Mouse (Mus musculus): ENCODE data around the gene Hoxd10. TPM values are rescaled to one million over a fixed set of nuclear protein-coding genes. Genes with fewer than 3 reads are reported as not detected.
A peak's percentile ranks its signal among the peaks of the same experiment; 100 is the strongest.

The Hoxd10 gene
- not detected in 2 replicates for polyA plus RNA-seq (2015; fragmentation: Nextera tagmentation; extraction: Ambion mirVana)

DNA sequence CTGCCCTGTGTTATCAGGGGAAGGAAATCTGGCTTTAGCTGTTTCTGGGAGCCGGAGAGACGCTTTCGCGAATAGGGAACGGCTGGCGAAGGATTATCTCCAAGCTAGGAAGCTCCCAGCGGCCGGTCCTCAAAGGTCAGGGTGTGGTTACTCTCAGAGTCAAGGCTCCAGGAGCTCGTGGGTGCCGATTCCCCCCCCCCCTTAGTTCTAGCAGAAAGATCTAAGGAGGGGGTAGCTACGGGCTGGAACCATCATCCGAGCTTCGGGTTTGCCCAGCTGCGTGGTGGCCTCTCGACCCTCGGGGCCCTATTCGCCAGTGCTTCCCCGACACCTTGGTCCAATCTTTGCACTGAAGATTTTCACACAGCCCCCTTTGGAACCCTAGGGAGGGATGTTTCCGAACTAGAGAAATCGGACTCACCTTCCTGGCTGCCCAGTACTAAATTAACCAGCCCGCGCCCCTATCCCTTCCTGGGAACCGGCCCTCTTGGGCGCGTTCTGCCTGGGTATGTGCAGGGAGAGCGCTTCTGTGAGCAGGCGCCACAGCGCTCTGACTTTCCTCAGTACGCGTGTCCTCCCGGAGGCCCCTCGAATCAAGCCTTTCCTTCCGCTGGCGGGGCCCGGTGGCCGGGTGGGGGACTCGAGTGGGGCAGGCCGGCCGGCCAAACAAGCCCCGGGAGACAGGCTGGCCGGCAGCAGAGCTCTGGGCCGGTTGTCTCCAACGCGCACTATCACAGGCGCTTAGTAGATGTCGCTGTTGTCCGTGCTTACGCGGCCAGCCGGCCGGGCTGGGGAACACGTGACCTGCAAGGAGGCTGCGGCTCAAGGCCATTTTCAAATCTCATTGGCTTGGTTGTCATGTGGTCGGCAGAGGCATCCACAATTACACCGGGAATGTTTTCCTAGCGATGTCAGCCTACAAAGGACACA, at the start of gene Hoxd10:
Hoxd10 (plus strand) TSS at position 903 of the 930 bp plus-strand sequence.
- peak; percentile 72 for ATAC-seq (replicated peaks; ENCODE audit: extremely low read depth, insufficient read depth, low FRiP score)
- H3K4me1 ChIP-seq (ENCODE audit: control insufficient read depth, insufficient read depth, low read length) = no peaks in the 10 kb centered on the region
- H3K9ac ChIP-seq (ENCODE audit: low read length) = no peak within 1 kb of the TSS
- peak within 1 kb of the TSS; percentile 38 for H3K4me2 ChIP-seq (ENCODE audit: low read depth, low read length)
- no peaks in the 10 kb centered on the region; the same call in 1 of the 2 replicates for H3K9me3 ChIP-seq (replicated peaks; ENCODE audit: control insufficient read depth, low read length)
- H3K27ac ChIP-seq (ENCODE audit: low read length) = no peak within 1 kb of the TSS
- H3K27me3 ChIP-seq (ENCODE audit: control insufficient read depth, insufficient read depth, low read length) = peaks cover 90% of the 10 kb centered on the region
- no peaks in the 10 kb centered on the region for H3K36me3 ChIP-seq (ENCODE audit: control insufficient read depth, insufficient read depth)
- WGBS = 1% methylated on average over 56 of the region's 56 CpGs
- H3K4me3 ChIP-seq (ENCODE audit: low read length) = peak within 1 kb of the TSS; percentile 28

DNA sequence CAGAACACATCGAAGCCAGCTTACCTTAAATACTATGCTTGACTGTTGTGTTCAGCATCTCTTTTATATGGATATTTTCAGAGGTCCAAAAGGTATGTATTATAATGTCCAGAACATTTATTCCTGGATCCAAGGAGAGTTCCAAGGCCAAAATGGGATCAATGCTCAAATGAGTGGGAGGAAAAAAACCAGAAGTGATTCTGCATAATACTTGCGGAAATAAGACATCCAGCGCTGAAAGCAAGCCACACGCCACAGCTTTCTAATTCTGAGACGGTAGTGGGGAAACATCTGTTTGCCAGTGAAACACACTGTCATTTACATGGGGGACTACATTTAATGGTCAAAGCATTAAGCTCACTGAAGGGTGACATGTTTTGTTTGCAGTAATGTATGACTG, 49.3 kb upstream of the Hoxd10 start:
- Histone ChIP-seq H3K4me2 (ENCODE audit: low read depth, low read length) (no peak overlapping the region), H3K9ac (ENCODE audit: low read length) (no peak overlapping the region), H3K4me1 (ENCODE audit: control insufficient read depth, insufficient read depth, low read length) (no peaks in the 10 kb centered on the region), H3K36me3 (ENCODE audit: control insufficient read depth, insufficient read depth) (no peaks in the 10 kb centered on the region), H3K9me3 (replicated peaks; ENCODE audit: control insufficient read depth, low read length) (peaks cover 2% of the 10 kb centered on the region), H3K4me3 (ENCODE audit: low read length) (no peak overlapping the region), H3K27ac (ENCODE audit: low read length) (no peak overlapping the region), H3K27me3 (ENCODE audit: control insufficient read depth, insufficient read depth, low read length) (peaks cover 35% of the 10 kb centered on the region)
- no peak for ATAC-seq (replicated peaks; ENCODE audit: extremely low read depth, insufficient read depth, low FRiP score)
- 68% methylated on average over 5 of the region's 5 CpGs for WGBS

DNA sequence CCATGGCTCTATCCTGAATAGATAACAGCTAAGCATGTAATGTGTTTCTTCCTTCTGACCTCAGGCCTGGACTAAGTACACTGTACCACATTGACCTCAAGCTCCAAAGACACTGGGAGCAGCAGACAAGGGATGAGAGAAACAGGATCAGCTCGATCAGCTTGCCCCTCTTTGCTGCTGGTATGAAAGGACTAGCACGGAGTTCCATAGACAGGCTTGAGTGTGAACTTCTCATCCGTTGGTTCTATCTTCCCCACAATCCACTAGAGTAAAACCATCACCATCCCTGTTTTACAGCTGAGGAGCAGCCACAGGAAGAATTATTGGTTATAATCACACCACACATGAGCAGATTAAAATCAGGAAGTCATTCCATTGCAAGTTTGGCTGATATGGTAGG, 46.1 kb upstream of the Hoxd10 start:
- Histone ChIP-seq H3K4me1 (ENCODE audit: control insufficient read depth, insufficient read depth, low read length) (no peaks in the 10 kb centered on the region), H3K9ac (ENCODE audit: low read length) (no peak overlapping the region), H3K36me3 (ENCODE audit: control insufficient read depth, insufficient read depth) (no peaks in the 10 kb centered on the region), H3K27ac (ENCODE audit: low read length) (no peak overlapping the region), H3K4me3 (ENCODE audit: low read length) (no peak overlapping the region), H3K27me3 (ENCODE audit: control insufficient read depth, insufficient read depth, low read length) (peaks cover 67% of the 10 kb centered on the region), H3K4me2 (ENCODE audit: low read depth, low read length) (no peak overlapping the region), H3K9me3 (replicated peaks; ENCODE audit: control insufficient read depth, low read length) (no peaks in the 10 kb centered on the region)
- WGBS = 77% methylated on average over 3 of the region's 3 CpGs
- no peak for ATAC-seq (replicated peaks; ENCODE audit: extremely low read depth, insufficient read depth, low FRiP score)

DNA sequence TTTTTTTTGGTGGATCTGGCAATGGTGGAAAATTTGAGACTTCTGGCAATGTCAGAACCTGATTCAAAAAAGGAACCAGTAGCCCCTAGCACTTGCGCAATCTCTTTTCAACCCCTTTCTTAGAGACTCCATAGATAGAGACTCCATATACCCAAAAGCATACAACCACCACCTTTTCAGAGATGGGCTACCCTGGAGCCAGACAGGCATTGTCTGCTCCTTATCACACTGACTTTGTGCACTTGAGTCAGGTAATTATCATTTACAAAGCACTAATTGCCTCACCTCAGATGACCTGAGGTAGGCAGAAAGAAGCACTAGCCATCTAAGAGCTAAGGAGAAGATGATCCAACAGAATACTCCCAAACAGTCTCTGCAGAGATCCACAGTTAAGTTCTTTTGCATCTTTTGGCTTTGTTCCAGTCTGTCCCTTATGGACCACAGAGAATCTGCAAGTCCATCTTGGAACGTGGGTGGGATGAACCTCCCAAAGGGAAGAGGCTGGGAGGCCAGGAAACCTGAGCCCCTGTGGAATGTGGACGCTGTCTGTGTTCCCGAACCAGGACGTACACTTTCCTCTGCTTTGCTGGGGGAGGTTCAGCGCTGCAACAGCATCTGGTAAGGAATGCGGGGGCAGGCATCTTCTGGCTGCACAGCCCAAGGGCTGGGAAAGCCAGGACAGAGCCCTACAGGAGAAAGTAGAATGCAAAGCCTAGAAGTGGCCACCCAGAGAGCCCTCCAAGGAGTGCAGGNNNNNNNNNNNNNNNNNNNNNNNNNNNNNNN, 44.5 kb upstream of the Hoxd10 start:
- ATAC-seq (replicated peaks; ENCODE audit: extremely low read depth, insufficient read depth, low FRiP score) = no peak
- Histone ChIP-seq H3K4me3 (ENCODE audit: low read length) (no peak overlapping the region), H3K4me1 (ENCODE audit: control insufficient read depth, insufficient read depth, low read length) (no peaks in the 10 kb centered on the region), H3K27ac (ENCODE audit: low read length) (no peak overlapping the region), H3K9ac (ENCODE audit: low read length) (no peak overlapping the region), H3K27me3 (ENCODE audit: control insufficient read depth, insufficient read depth, low read length) (peaks cover 81% of the 10 kb centered on the region), H3K4me2 (ENCODE audit: low read depth, low read length) (no peak overlapping the region), H3K9me3 (replicated peaks; ENCODE audit: control insufficient read depth, low read length) (no peaks in the 10 kb centered on the region), H3K36me3 (ENCODE audit: control insufficient read depth, insufficient read depth) (no peaks in the 10 kb centered on the region)
- WGBS = 15% methylated on average over 7 of the region's 7 CpGs

DNA sequence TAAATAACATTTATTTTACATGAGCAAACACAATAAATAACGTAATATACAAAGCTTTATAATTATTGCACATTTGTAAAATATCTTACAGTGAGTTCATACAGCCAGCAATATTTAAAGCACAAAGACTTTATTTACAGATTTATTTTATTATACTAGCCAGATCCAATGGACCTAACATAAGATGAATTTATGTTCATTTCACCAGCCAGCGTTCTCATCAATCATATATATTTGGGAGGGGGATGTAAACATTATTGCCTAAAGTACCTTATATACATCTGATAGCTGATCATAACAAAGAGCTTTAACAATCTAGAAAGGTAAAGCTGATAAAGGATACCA, 38.8 kb upstream of the Hoxd10 start:
- no peak overlapping the region for H3K27ac ChIP-seq (ENCODE audit: low read length)

DNA sequence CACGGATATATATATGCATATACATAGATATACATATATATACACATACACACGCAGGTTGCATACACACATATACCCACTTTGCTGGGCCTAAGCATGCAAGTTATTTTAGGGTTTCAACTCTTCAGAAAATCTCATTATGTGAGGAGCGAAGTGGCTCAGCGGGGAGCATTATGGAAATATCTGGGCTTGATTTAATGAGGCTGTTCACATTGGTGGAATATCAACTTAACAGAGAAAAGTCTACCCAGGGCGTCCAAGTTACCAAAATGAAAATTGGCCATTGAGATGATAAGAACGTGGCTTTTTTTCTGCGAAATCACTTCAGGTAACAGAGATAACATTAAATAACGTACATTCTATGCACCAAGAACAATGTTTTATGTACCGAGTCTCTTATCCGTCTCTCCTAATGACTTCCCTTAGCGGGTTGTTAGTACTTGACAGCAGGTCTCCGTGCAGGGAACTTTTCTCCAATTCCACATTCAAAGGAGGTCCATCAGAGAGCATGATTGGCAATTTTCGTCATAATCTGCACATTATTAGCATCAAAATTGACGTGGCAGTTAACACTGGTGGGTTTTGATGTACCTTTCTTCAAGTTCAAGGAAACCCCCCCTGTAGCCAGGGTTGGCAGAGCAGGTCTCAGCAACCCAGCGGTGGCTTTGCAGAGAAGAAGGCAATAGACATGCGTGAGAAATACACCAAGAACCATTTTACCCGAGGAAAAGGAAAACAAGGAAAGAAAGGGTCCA, 37.8 kb upstream of the Hoxd10 start:
- WGBS = 14% methylated on average over 17 of the region's 17 CpGs
- Histone ChIP-seq H3K4me3 (ENCODE audit: low read length) (no peak overlapping the region), H3K4me1 (ENCODE audit: control insufficient read depth, insufficient read depth, low read length) (peaks cover 12% of the 10 kb centered on the region), H3K27ac (ENCODE audit: low read length) (no peak overlapping the region), H3K9ac (ENCODE audit: low read length) (no peak overlapping the region), H3K4me2 (ENCODE audit: low read depth, low read length) (no peak overlapping the region), H3K36me3 (ENCODE audit: control insufficient read depth, insufficient read depth) (no peaks in the 10 kb centered on the region), H3K27me3 (ENCODE audit: control insufficient read depth, insufficient read depth, low read length) (peaks cover 82% of the 10 kb centered on the region), H3K9me3 (replicated peaks; ENCODE audit: control insufficient read depth, low read length) (no peaks in the 10 kb centered on the region)
- ATAC-seq (replicated peaks; ENCODE audit: extremely low read depth, insufficient read depth, low FRiP score) = no peak

More for the DNA sequence above, 38.8 kb upstream of the Hoxd10 start:
- Histone ChIP-seq H3K9ac (ENCODE audit: low read length) (no peak overlapping the region), H3K36me3 (ENCODE audit: control insufficient read depth, insufficient read depth) (no peaks in the 10 kb centered on the region), H3K4me2 (ENCODE audit: low read depth, low read length) (no peak overlapping the region), H3K4me3 (ENCODE audit: low read length) (no peak overlapping the region), H3K27me3 (ENCODE audit: control insufficient read depth, insufficient read depth, low read length) (peaks cover 87% of the 10 kb centered on the region), H3K9me3 (replicated peaks; ENCODE audit: control insufficient read depth, low read length) (no peaks in the 10 kb centered on the region), H3K4me1 (ENCODE audit: control insufficient read depth, insufficient read depth, low read length) (peaks cover 9% of the 10 kb centered on the region)
- WGBS = 38% methylated on average over 2 of the region's 2 CpGs
- ATAC-seq (replicated peaks; ENCODE audit: extremely low read depth, insufficient read depth, low FRiP score) = no peak

DNA sequence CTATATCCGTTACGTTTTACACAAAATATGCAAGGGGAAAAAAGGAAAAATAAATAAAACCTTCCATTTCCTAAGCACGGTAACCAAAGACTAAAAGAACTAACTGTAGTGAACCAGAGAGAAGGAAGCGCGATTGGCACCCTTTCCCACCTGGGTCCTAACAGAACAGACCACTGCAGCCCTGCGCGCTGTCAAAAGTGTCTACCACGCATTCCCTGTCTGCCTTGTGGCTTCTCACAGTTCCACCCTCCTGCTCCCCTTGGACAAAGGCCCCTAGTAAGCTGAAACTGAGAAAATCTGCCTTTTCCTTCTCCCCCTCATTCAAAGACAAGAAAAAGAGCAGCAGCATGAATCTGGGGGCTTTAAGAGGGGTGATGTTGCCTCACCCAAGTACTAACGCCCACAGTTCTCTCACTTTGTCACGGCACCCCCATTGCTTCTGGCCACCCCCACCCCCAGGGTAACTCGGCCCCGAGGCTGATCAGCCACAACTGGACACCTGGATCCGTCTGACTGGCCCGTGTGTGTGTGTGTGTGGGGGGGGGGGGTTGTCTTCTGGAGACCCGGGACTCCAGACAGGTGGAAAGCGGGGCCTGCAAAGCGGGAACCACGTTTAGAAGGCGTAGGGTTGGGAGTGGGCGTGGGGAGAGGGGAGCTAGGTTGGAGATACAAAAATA, 36.8 kb upstream of the Hoxd10 start:
- 4% methylated on average over 20 of the region's 20 CpGs for WGBS

DNA sequence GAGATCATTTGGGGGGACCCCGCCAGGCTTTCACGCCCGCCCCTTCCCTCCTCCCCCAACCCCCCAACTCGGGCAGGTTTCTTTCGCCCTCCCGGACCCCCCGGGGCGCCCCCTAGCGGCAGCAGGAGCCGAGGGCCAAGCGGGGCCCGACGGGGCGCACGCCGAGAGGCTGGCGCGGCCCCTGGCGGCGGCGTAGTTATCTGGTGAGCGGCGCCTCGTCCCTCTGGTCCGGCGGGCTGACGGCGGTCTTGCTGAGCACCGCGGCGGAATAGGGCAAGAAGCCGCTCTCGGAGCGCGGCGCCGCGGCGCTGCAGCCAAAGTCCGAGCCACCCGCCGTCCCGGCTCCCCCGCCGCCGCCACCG, 36.3 kb upstream of the Hoxd10 start:
- Histone ChIP-seq H3K9me3 (replicated peaks; ENCODE audit: control insufficient read depth, low read length) (no peaks in the 10 kb centered on the region), H3K4me2 (ENCODE audit: low read depth, low read length) (peak overlapping the region; percentile 61), H3K36me3 (ENCODE audit: control insufficient read depth, insufficient read depth) (no peaks in the 10 kb centered on the region), H3K4me1 (ENCODE audit: control insufficient read depth, insufficient read depth, low read length) (peaks cover 13% of the 10 kb centered on the region), H3K9ac (ENCODE audit: low read length) (no peak overlapping the region), H3K27ac (ENCODE audit: low read length) (no peak overlapping the region), H3K4me3 (ENCODE audit: low read length) (peak overlapping the region; percentile 46), H3K27me3 (ENCODE audit: control insufficient read depth, insufficient read depth, low read length) (peaks cover 79% of the 10 kb centered on the region)
- ATAC-seq (replicated peaks; ENCODE audit: extremely low read depth, insufficient read depth, low FRiP score) = no peak
- under 1% methylated on average over 35 of the region's 47 CpGs for WGBS

More for the DNA sequence above, 36.8 kb upstream of the Hoxd10 start:
- ATAC-seq (replicated peaks; ENCODE audit: extremely low read depth, insufficient read depth, low FRiP score) = no peak
- Histone ChIP-seq H3K27ac (ENCODE audit: low read length) (no peak overlapping the region), H3K4me3 (ENCODE audit: low read length) (no peak overlapping the region), H3K9me3 (replicated peaks; ENCODE audit: control insufficient read depth, low read length) (no peaks in the 10 kb centered on the region), H3K36me3 (ENCODE audit: control insufficient read depth, insufficient read depth) (no peaks in the 10 kb centered on the region), H3K4me2 (ENCODE audit: low read depth, low read length) (no peak overlapping the region), H3K4me1 (ENCODE audit: control insufficient read depth, insufficient read depth, low read length) (peaks cover 13% of the 10 kb centered on the region), H3K27me3 (ENCODE audit: control insufficient read depth, insufficient read depth, low read length) (peaks cover 80% of the 10 kb centered on the region), H3K9ac (ENCODE audit: low read length) (no peak overlapping the region)

Measured in heart, embryonic 16.5 days (tissue).